Mouse (Mus musculus): ENCODE data around the gene Wnt5b. TPM values are rescaled to one million over a fixed set of nuclear protein-coding genes. Genes with fewer than 3 reads are reported as not detected.
A peak's percentile ranks its signal among the peaks of the same experiment; 100 is the strongest.

Gene Wnt5b
- polyA plus RNA-seq, 1 experiment from 2014 or later, result 6.8 TPM

GRCm38 (mm10) chr6:119401545-119402304, 142.4 kb downstream of the Wnt5b start:
- no peaks in the 10 kb centered on the region for H3K36me3 ChIP-seq (ENCODE audit: insufficient read depth)
- no peak overlapping the region for H3K9ac ChIP-seq
- H3K4me2 ChIP-seq, result no peak overlapping the region
- no peaks in the 10 kb centered on the region for H3K4me1 ChIP-seq (ENCODE audit: insufficient read depth)
- no peak for TF ChIP-seq CTCF (IDR thresholded peaks at IDR 0.05; ENCODE audit: low read depth)
- WGBS, result 80% methylated on average over 8 of the region's 8 CpGs
- no peak for DNase-seq
- H3K9me3 ChIP-seq (ENCODE audit: low read depth, low read length), result no peaks in the 10 kb centered on the region
- H3K27me3 ChIP-seq (ENCODE audit: insufficient read depth, low read length), result no peaks in the 10 kb centered on the region
- no peak overlapping the region for H3K4me3 ChIP-seq (ENCODE audit: low read depth, low read length)
- H3K27ac ChIP-seq (ENCODE audit: low read depth), result no peak overlapping the region
- no peak for ATAC-seq (ENCODE audit: insufficient read depth)

- no peak overlapping the region for H3K4me2 ChIP-seq
- TF ChIP-seq CTCF (IDR thresholded peaks at IDR 0.05; ENCODE audit: low read depth), result no peak
- DNase-seq (peak; percentile 15), ATAC-seq (ENCODE audit: insufficient read depth) (no peak)
- H3K9ac ChIP-seq, result no peak overlapping the region
- no peaks in the 10 kb centered on the region for H3K27me3 ChIP-seq (ENCODE audit: insufficient read depth, low read length)
- H3K36me3 ChIP-seq (ENCODE audit: insufficient read depth), result no peaks in the 10 kb centered on the region
- WGBS, result 73% methylated on average over 3 of the region's 3 CpGs
- no peak overlapping the region for H3K4me3 ChIP-seq (ENCODE audit: low read depth, low read length)
- no peak overlapping the region for H3K27ac ChIP-seq (ENCODE audit: low read depth)
- H3K9me3 ChIP-seq (ENCODE audit: low read depth, low read length), result no peaks in the 10 kb centered on the region
- no peaks in the 10 kb centered on the region for H3K4me1 ChIP-seq (ENCODE audit: insufficient read depth)
These were observed 143.5 kb downstream of the Wnt5b start for GRCm38 (mm10) chr6:119400649-119401048.

GRCm38 (mm10) chr6:119399371-119399770, 144.8 kb downstream of the Wnt5b start:
- Histone ChIP-seq H3K9me3 (ENCODE audit: low read depth, low read length) (no peaks in the 10 kb centered on the region), H3K4me2 (no peak overlapping the region), H3K36me3 (ENCODE audit: insufficient read depth) (no peaks in the 10 kb centered on the region), H3K4me1 (ENCODE audit: insufficient read depth) (no peaks in the 10 kb centered on the region), H3K4me3 (ENCODE audit: low read depth, low read length) (no peak overlapping the region), H3K27ac (ENCODE audit: low read depth) (no peak overlapping the region), H3K27me3 (ENCODE audit: insufficient read depth, low read length) (no peaks in the 10 kb centered on the region), H3K9ac (no peak overlapping the region)
- no peak for ATAC-seq (ENCODE audit: insufficient read depth)
- no peak for TF ChIP-seq CTCF (IDR thresholded peaks at IDR 0.05; ENCODE audit: low read depth)
- 88% methylated on average over 3 of the region's 3 CpGs for WGBS
- DNase-seq, result no peak

GRCm38 (mm10) chr6:119396309-119396634, 147.9 kb downstream of the Wnt5b start:
- Histone ChIP-seq H3K27ac (ENCODE audit: low read depth) (no peak overlapping the region), H3K9me3 (ENCODE audit: low read depth, low read length) (no peaks in the 10 kb centered on the region), H3K4me1 (ENCODE audit: insufficient read depth) (no peaks in the 10 kb centered on the region), H3K27me3 (ENCODE audit: insufficient read depth, low read length) (no peaks in the 10 kb centered on the region), H3K36me3 (ENCODE audit: insufficient read depth) (no peaks in the 10 kb centered on the region), H3K4me3 (ENCODE audit: low read depth, low read length) (no peak overlapping the region), H3K4me2 (no peak overlapping the region), H3K9ac (no peak overlapping the region)
- TF ChIP-seq CTCF (IDR thresholded peaks at IDR 0.05; ENCODE audit: low read depth), result no peak
- DNase-seq (peak; percentile 51), ATAC-seq (ENCODE audit: insufficient read depth) (peak; percentile 21; the same call in 1 of the 2 replicates)
- WGBS, result 41% methylated on average over 5 of the region's 5 CpGs

- Histone ChIP-seq H3K27ac (ENCODE audit: low read depth) (no peak overlapping the region), H3K9me3 (ENCODE audit: low read depth, low read length) (no peaks in the 10 kb centered on the region), H3K4me3 (ENCODE audit: low read depth, low read length) (no peak overlapping the region), H3K4me2 (no peak overlapping the region), H3K4me1 (ENCODE audit: insufficient read depth) (no peaks in the 10 kb centered on the region), H3K36me3 (ENCODE audit: insufficient read depth) (no peaks in the 10 kb centered on the region), H3K27me3 (ENCODE audit: insufficient read depth, low read length) (no peaks in the 10 kb centered on the region), H3K9ac (no peak overlapping the region)
- ATAC-seq (ENCODE audit: insufficient read depth) (no peak), DNase-seq (no peak)
- TF ChIP-seq CTCF (IDR thresholded peaks at IDR 0.05; ENCODE audit: low read depth), result no peak
- 66% methylated on average over 14 of the region's 14 CpGs for WGBS
These were observed 148.5 kb downstream of the Wnt5b start for GRCm38 (mm10) chr6:119395421-119396308.

- no peaks in the 10 kb centered on the region for H3K36me3 ChIP-seq (ENCODE audit: insufficient read depth)
- TF ChIP-seq CTCF (IDR thresholded peaks at IDR 0.05; ENCODE audit: low read depth), result no peak
- no peaks in the 10 kb centered on the region for H3K27me3 ChIP-seq (ENCODE audit: insufficient read depth, low read length)
- H3K27ac ChIP-seq (ENCODE audit: low read depth), result no peak overlapping the region
- no peak overlapping the region for H3K4me3 ChIP-seq (ENCODE audit: low read depth, low read length)
- no peak overlapping the region for H3K4me2 ChIP-seq
- DNase-seq (peak; percentile 37), ATAC-seq (ENCODE audit: insufficient read depth) (no peak)
- 70% methylated on average over 9 of the region's 9 CpGs for WGBS
- no peak overlapping the region for H3K9ac ChIP-seq
- H3K9me3 ChIP-seq (ENCODE audit: low read depth, low read length), result no peaks in the 10 kb centered on the region
- H3K4me1 ChIP-seq (ENCODE audit: insufficient read depth), result no peaks in the 10 kb centered on the region
These were observed 151.3 kb downstream of the Wnt5b start for GRCm38 (mm10) chr6:119392836-119393235.

- Histone ChIP-seq H3K4me3 (ENCODE audit: low read depth, low read length) (no peak overlapping the region), H3K27me3 (ENCODE audit: insufficient read depth, low read length) (no peaks in the 10 kb centered on the region), H3K4me1 (ENCODE audit: insufficient read depth) (peaks cover 7% of the 10 kb centered on the region; the same call in 1 of the 2 replicates), H3K27ac (ENCODE audit: low read depth) (no peak overlapping the region), H3K4me2 (no peak overlapping the region), H3K9ac (no peak overlapping the region), H3K9me3 (ENCODE audit: low read depth, low read length) (no peaks in the 10 kb centered on the region), H3K36me3 (ENCODE audit: insufficient read depth) (no peaks in the 10 kb centered on the region)
- TF ChIP-seq CTCF (IDR thresholded peaks at IDR 0.05; ENCODE audit: low read depth), result no peak
- ATAC-seq (ENCODE audit: insufficient read depth) (no peak), DNase-seq (no peak)
- 90% methylated on average over 4 of the region's 4 CpGs for WGBS
These were observed 153.4 kb downstream of the Wnt5b start for GRCm38 (mm10) chr6:119390728-119391127.

Measured in lung, embryonic 14.5 days (tissue).